Mouse (Mus musculus): ENCODE results near the gene Gm20696. TPM values are rescaled to one million over a fixed set of nuclear protein-coding genes. Genes with fewer than 3 reads are reported as not detected.

Gm20696 gene
- polyA plus RNA-seq, 1 experiment from 2014 or later = 6.3 TPM

GRCm38 (mm10) chr6:99249496-99250030, 417.0 kb downstream of the Gm20696 start:
- no peaks in the 10 kb centered on the region for H3K36me3 ChIP-seq (ENCODE audit: control insufficient read depth, insufficient read depth)
- H3K27ac ChIP-seq (ENCODE audit: low read length) = no peak overlapping the region
- 67% methylated on average over 5 of the region's 5 CpGs for WGBS
- H3K4me1 ChIP-seq (replicated peaks; ENCODE audit: control insufficient read depth, insufficient read depth, low read length) = peaks cover 2% of the 10 kb centered on the region; the same call in 1 of the 2 replicates
- H3K4me3 ChIP-seq (replicated peaks; ENCODE audit: low read length) = no peak overlapping the region
- H3K4me2 ChIP-seq (ENCODE audit: low read length) = no peak overlapping the region
- no peaks in the 10 kb centered on the region for H3K27me3 ChIP-seq (replicated peaks; ENCODE audit: control insufficient read depth, insufficient read depth, low read length)
- H3K9me3 ChIP-seq (ENCODE audit: control insufficient read depth, low read length) = no peaks in the 10 kb centered on the region
- no peak overlapping the region for H3K9ac ChIP-seq (replicated peaks; ENCODE audit: low read depth, low read length)
- no peak for ATAC-seq

GRCm38 (mm10) chr6:99248396-99248795, 418.2 kb downstream of the Gm20696 start:
- H3K27ac ChIP-seq (ENCODE audit: low read length) = no peak overlapping the region

GRCm38 (mm10) chr6:99241625-99242395, 424.8 kb downstream of the Gm20696 start:
- 95% methylated on average over 10 of the region's 10 CpGs for WGBS
- Histone ChIP-seq H3K4me1 (replicated peaks; ENCODE audit: control insufficient read depth, insufficient read depth, low read length) (no peaks in the 10 kb centered on the region), H3K27ac (ENCODE audit: low read length) (no peak overlapping the region), H3K9ac (replicated peaks; ENCODE audit: low read depth, low read length) (no peak overlapping the region), H3K27me3 (replicated peaks; ENCODE audit: control insufficient read depth, insufficient read depth, low read length) (no peaks in the 10 kb centered on the region), H3K4me2 (ENCODE audit: low read length) (no peak overlapping the region), H3K4me3 (replicated peaks; ENCODE audit: low read length) (no peak overlapping the region), H3K36me3 (ENCODE audit: control insufficient read depth, insufficient read depth) (no peaks in the 10 kb centered on the region), H3K9me3 (ENCODE audit: control insufficient read depth, low read length) (no peaks in the 10 kb centered on the region)
- no peak for ATAC-seq

More at GRCm38 (mm10) chr6:99248396-99248795, 418.2 kb downstream of the Gm20696 start:
- no peaks in the 10 kb centered on the region for H3K27me3 ChIP-seq (replicated peaks; ENCODE audit: control insufficient read depth, insufficient read depth, low read length)
- H3K9me3 ChIP-seq (ENCODE audit: control insufficient read depth, low read length) = no peaks in the 10 kb centered on the region
- no peaks in the 10 kb centered on the region for H3K36me3 ChIP-seq (ENCODE audit: control insufficient read depth, insufficient read depth)
- H3K4me1 ChIP-seq (replicated peaks; ENCODE audit: control insufficient read depth, insufficient read depth, low read length) = peaks cover 2% of the 10 kb centered on the region; the same call in 1 of the 2 replicates
- ATAC-seq = no peak
- WGBS = 88% methylated on average over 8 of the region's 8 CpGs
- no peak overlapping the region for H3K4me2 ChIP-seq (ENCODE audit: low read length)
- H3K9ac ChIP-seq (replicated peaks; ENCODE audit: low read depth, low read length) = no peak overlapping the region
- no peak overlapping the region for H3K4me3 ChIP-seq (replicated peaks; ENCODE audit: low read length)

GRCm38 (mm10) chr6:99240764-99241163, 425.8 kb downstream of the Gm20696 start:
- Histone ChIP-seq H3K9me3 (ENCODE audit: control insufficient read depth, low read length) (no peaks in the 10 kb centered on the region), H3K4me1 (replicated peaks; ENCODE audit: control insufficient read depth, insufficient read depth, low read length) (no peaks in the 10 kb centered on the region), H3K9ac (replicated peaks; ENCODE audit: low read depth, low read length) (no peak overlapping the region), H3K27me3 (replicated peaks; ENCODE audit: control insufficient read depth, insufficient read depth, low read length) (no peaks in the 10 kb centered on the region), H3K36me3 (ENCODE audit: control insufficient read depth, insufficient read depth) (no peaks in the 10 kb centered on the region), H3K4me2 (ENCODE audit: low read length) (no peak overlapping the region), H3K27ac (ENCODE audit: low read length) (no peak overlapping the region), H3K4me3 (replicated peaks; ENCODE audit: low read length) (no peak overlapping the region)
- no peak for ATAC-seq

- WGBS = 88% methylated on average over 8 of the region's 8 CpGs
- ATAC-seq = no peak
- H3K36me3 ChIP-seq (ENCODE audit: control insufficient read depth, insufficient read depth) = no peaks in the 10 kb centered on the region
- H3K9me3 ChIP-seq (ENCODE audit: control insufficient read depth, low read length) = no peaks in the 10 kb centered on the region
- H3K9ac ChIP-seq (replicated peaks; ENCODE audit: low read depth, low read length) = no peak overlapping the region
- H3K4me3 ChIP-seq (replicated peaks; ENCODE audit: low read length) = no peak overlapping the region
- H3K27ac ChIP-seq (ENCODE audit: low read length) = no peak overlapping the region
- peaks cover 2% of the 10 kb centered on the region; the same call in 1 of the 2 replicates for H3K4me1 ChIP-seq (replicated peaks; ENCODE audit: control insufficient read depth, insufficient read depth, low read length)
- H3K27me3 ChIP-seq (replicated peaks; ENCODE audit: control insufficient read depth, insufficient read depth, low read length) = no peaks in the 10 kb centered on the region
- no peak overlapping the region for H3K4me2 ChIP-seq (ENCODE audit: low read length)
Observed at GRCm38 (mm10) chr6:99235588-99235987, 431.0 kb downstream of the Gm20696 start.

GRCm38 (mm10) chr6:99233411-99233810, 433.2 kb downstream of the Gm20696 start:
- no peaks in the 10 kb centered on the region for H3K36me3 ChIP-seq (ENCODE audit: control insufficient read depth, insufficient read depth)
- ATAC-seq = no peak
- no peak overlapping the region for H3K27ac ChIP-seq (ENCODE audit: low read length)
- H3K4me2 ChIP-seq (ENCODE audit: low read length) = no peak overlapping the region
- peaks cover 2% of the 10 kb centered on the region; the same call in 1 of the 2 replicates for H3K4me1 ChIP-seq (replicated peaks; ENCODE audit: control insufficient read depth, insufficient read depth, low read length)
- H3K9ac ChIP-seq (replicated peaks; ENCODE audit: low read depth, low read length) = no peak overlapping the region
- no peaks in the 10 kb centered on the region for H3K9me3 ChIP-seq (ENCODE audit: control insufficient read depth, low read length)
- H3K27me3 ChIP-seq (replicated peaks; ENCODE audit: control insufficient read depth, insufficient read depth, low read length) = no peaks in the 10 kb centered on the region
- 31% methylated on average over 10 of the region's 10 CpGs for WGBS
- H3K4me3 ChIP-seq (replicated peaks; ENCODE audit: low read length) = no peak overlapping the region

GRCm38 (mm10) chr6:99228336-99228870, 438.2 kb downstream of the Gm20696 start:
- WGBS = 81% methylated on average over 6 of the region's 6 CpGs
- Histone ChIP-seq H3K9ac (replicated peaks; ENCODE audit: low read depth, low read length) (no peak overlapping the region), H3K36me3 (ENCODE audit: control insufficient read depth, insufficient read depth) (no peaks in the 10 kb centered on the region), H3K27me3 (replicated peaks; ENCODE audit: control insufficient read depth, insufficient read depth, low read length) (no peaks in the 10 kb centered on the region), H3K9me3 (ENCODE audit: control insufficient read depth, low read length) (no peaks in the 10 kb centered on the region), H3K27ac (ENCODE audit: low read length) (no peak overlapping the region), H3K4me2 (ENCODE audit: low read length) (no peak overlapping the region), H3K4me3 (replicated peaks; ENCODE audit: low read length) (no peak overlapping the region), H3K4me1 (replicated peaks; ENCODE audit: control insufficient read depth, insufficient read depth, low read length) (peaks cover 2% of the 10 kb centered on the region; the same call in 1 of the 2 replicates)
- ATAC-seq = no peak

- WGBS = 89% methylated on average over 5 of the region's 5 CpGs
Observed at GRCm38 (mm10) chr6:99221147-99221546, 445.4 kb downstream of the Gm20696 start.

GRCm38 (mm10) chr6:99220472-99220871, 446.1 kb downstream of the Gm20696 start:
- ATAC-seq = no peak

More at GRCm38 (mm10) chr6:99221147-99221546, 445.4 kb downstream of the Gm20696 start:
- H3K27ac ChIP-seq (ENCODE audit: low read length) = no peak overlapping the region
- no peak overlapping the region for H3K9ac ChIP-seq (replicated peaks; ENCODE audit: low read depth, low read length)
- no peak for ATAC-seq
- H3K27me3 ChIP-seq (replicated peaks; ENCODE audit: control insufficient read depth, insufficient read depth, low read length) = no peaks in the 10 kb centered on the region
- no peak overlapping the region for H3K4me2 ChIP-seq (ENCODE audit: low read length)
- H3K36me3 ChIP-seq (ENCODE audit: control insufficient read depth, insufficient read depth) = no peaks in the 10 kb centered on the region
- H3K4me1 ChIP-seq (replicated peaks; ENCODE audit: control insufficient read depth, insufficient read depth, low read length) = 0 out of 2 replicates have a peak, but pooled peaks cover 5% of the 10 kb centered on the region
- H3K4me3 ChIP-seq (replicated peaks; ENCODE audit: low read length) = no peak overlapping the region
- no peaks in the 10 kb centered on the region for H3K9me3 ChIP-seq (ENCODE audit: control insufficient read depth, low read length)

More at GRCm38 (mm10) chr6:99220472-99220871, 446.1 kb downstream of the Gm20696 start:
- Histone ChIP-seq H3K9me3 (ENCODE audit: control insufficient read depth, low read length) (no peaks in the 10 kb centered on the region), H3K4me1 (replicated peaks; ENCODE audit: control insufficient read depth, insufficient read depth, low read length) (0 out of 2 replicates have a peak, but pooled peaks cover 5% of the 10 kb centered on the region), H3K4me3 (replicated peaks; ENCODE audit: low read length) (no peak overlapping the region), H3K27me3 (replicated peaks; ENCODE audit: control insufficient read depth, insufficient read depth, low read length) (no peaks in the 10 kb centered on the region), H3K36me3 (ENCODE audit: control insufficient read depth, insufficient read depth) (no peaks in the 10 kb centered on the region), H3K27ac (ENCODE audit: low read length) (no peak overlapping the region), H3K4me2 (ENCODE audit: low read length) (no peak overlapping the region), H3K9ac (replicated peaks; ENCODE audit: low read depth, low read length) (no peak overlapping the region)
- 96% methylated on average over 3 of the region's 3 CpGs for WGBS
